Mouse (Mus musculus) liver, embryonic 15.5 days (tissue): ENCODE data around the gene Nxph3. TPM values are rescaled to one million over a fixed set of nuclear protein-coding genes. Genes with fewer than 3 reads are reported as not detected.

Experiments
- polyA plus RNA-seq: library from polyadenylated mRNA; unstranded; fragments of >200 nt; fragmentation: Nextera tagmentation; extraction: Ambion mirVana; gene quantifications from 2 replicates; pipeline ENCODE4 v1.2.1, GENCODE M21; 2015

Nxph3 gene
- polyA plus RNA-seq, 1 experiment from 2014 or later, result 0.03 TPM

Other genes with a start within 250 kb of the Nxph3 start
- gene Kat7, start 204.3 kb downstream of the Nxph3 start, polyA plus RNA-seq, result 30.6 and 30.8 TPM in 2 replicates
- 75.3 and 78.9 TPM in 2 replicates for gene Fam117a, start 177.6 kb downstream of the Nxph3 start, polyA plus RNA-seq
- gene Slc35b1, start 129.9 kb downstream of the Nxph3 start, polyA plus RNA-seq, result 39.2 and 40.6 TPM in 2 replicates
- 66.6 and 67.5 TPM in 2 replicates for gene Spop, start 100.5 kb downstream of the Nxph3 start, polyA plus RNA-seq
- 2.7 and 3.2 TPM in 2 replicates for gene Ngfr, start 73.2 kb upstream of the Nxph3 start, polyA plus RNA-seq
- 113 and 129 TPM in 2 replicates for gene Phb, start 152.4 kb upstream of the Nxph3 start, polyA plus RNA-seq
- 5.5 and 6.2 TPM in 2 replicates for gene Zfp652, start 198.1 kb upstream of the Nxph3 start, polyA plus RNA-seq
- 0.28 and 0.29 TPM in 2 replicates for gene B130006D01Rik, start 209.0 kb upstream of the Nxph3 start, polyA plus RNA-seq